Comparison of ENCODE assay signal across 16 mouse cellular contexts in the genomic region with DNA sequence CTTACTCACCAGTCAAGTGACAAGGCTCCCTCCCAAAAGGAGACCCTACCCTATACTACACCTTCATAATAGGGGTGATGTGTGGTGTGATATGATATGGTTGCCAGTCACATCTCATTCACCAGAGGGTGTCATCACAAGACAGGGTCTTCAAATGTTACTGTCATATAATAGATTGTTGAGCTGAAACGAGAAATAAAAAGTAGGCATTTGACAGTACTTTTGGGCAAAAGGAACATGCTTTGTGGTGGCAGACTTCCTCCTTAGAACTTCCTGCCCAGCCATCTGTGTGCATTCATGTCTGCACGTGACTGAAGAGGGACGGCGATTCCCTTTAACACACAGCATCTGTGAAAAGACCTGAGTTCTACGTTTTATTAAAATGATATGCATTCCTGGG. TPM values are rescaled to one million over a fixed set of nuclear protein-coding genes. Genes with fewer than 3 reads are reported as not detected.
DNase-seq lines count a peak whose midpoint lies in the region; ATAC-seq and TF ChIP-seq lines count a peak whose summit lies in the region.
"Had no signal": no experiment of that assay in that cellular context is flagged by ENCODE, and none has a peak within 500 bp of the region (broad histone marks: within the 10 kb centered on the region; RNA-seq: fewer than 3 reads in every experiment).

No protein-coding gene starts in this region.

- H3K4me2 ChIP-seq in heart, postnatal 0 days (ENCODE audit: low read depth, low read length) = no peak overlapping the region
- H3K4me2 ChIP-seq: limb, embryonic 15.5 days; neural tube, embryonic 12.5 days had no signal

- DNase-seq in heart, postnatal 0 days (ENCODE audit: low spot score) = no peak
- DNase-seq in heart, embryonic 10.5 days (ENCODE audit: low spot score) = no peak
- DNase-seq in CD4-positive helper T cell, adult 2 months (ENCODE audit: low read depth, low spot score) = peak; percentile 64
- no peak for DNase-seq in embryonic facial prominence, embryonic 10.5 days (ENCODE audit: low spot score)
- DNase-seq in adrenal gland, postnatal 25 days = no peak
- DNase-seq in cerebellum, adult 2 months = no peak
- DNase-seq: kidney, adult 18-20 months; layer of hippocampus, postnatal 36 days; right cerebral cortex, adult 18-20 months had no signal

- no peak for TF ChIP-seq EP300 in heart, postnatal 0 days (IDR thresholded peaks at IDR 0.05; ENCODE audit: low read depth)

- H3K9me3 ChIP-seq in heart, postnatal 0 days (replicated peaks; ENCODE audit: control insufficient read depth, low read length) = no peaks in the 10 kb centered on the region
- no peaks in the 10 kb centered on the region for H3K9me3 ChIP-seq in heart, embryonic 10.5 days
- peaks cover 3% of the 10 kb centered on the region; the same call in 1 of the 2 replicates for H3K9me3 ChIP-seq in embryonic facial prominence, embryonic 10.5 days
- H3K9me3 ChIP-seq: limb, embryonic 15.5 days; midbrain, embryonic 10.5 days; neural tube, embryonic 12.5 days had no signal

- H3K27me3 ChIP-seq in heart, postnatal 0 days (ENCODE audit: control insufficient read depth, insufficient read depth, low read length) = no peaks in the 10 kb centered on the region
- no peaks in the 10 kb centered on the region for H3K27me3 ChIP-seq in heart, embryonic 10.5 days (ENCODE audit: insufficient read depth, poor library complexity, severe bottlenecking)
- no peaks in the 10 kb centered on the region for H3K27me3 ChIP-seq in small intestine, adult 2 months (ENCODE audit: control insufficient read depth, insufficient read depth, low read length)
- no peaks in the 10 kb centered on the region for H3K27me3 ChIP-seq in embryonic facial prominence, embryonic 10.5 days (replicated peaks; ENCODE audit: low read depth, poor library complexity, severe bottlenecking)
- no peaks in the 10 kb centered on the region for H3K27me3 ChIP-seq in cerebellum, adult 2 months (ENCODE audit: control insufficient read depth, insufficient read depth, low read length)
- H3K27me3 ChIP-seq: limb, embryonic 15.5 days; neural tube, embryonic 12.5 days had no signal

- H3K36me3 ChIP-seq in heart, postnatal 0 days (replicated peaks; ENCODE audit: control insufficient read depth, insufficient read depth, low read length) = no peaks in the 10 kb centered on the region
- no peaks in the 10 kb centered on the region; the same call in 1 of the 2 replicates for H3K36me3 ChIP-seq in heart, embryonic 10.5 days
- H3K36me3 ChIP-seq in small intestine, adult 2 months (ENCODE audit: control insufficient read depth, insufficient read depth, low read length) = no peaks in the 10 kb centered on the region
- peaks cover 33% of the 10 kb centered on the region for H3K36me3 ChIP-seq in embryonic facial prominence, embryonic 10.5 days (replicated peaks)
- H3K36me3 ChIP-seq: limb, embryonic 15.5 days had no signal

- ATAC-seq in heart, postnatal 0 days (ENCODE audit: insufficient read depth, low read depth) = no peak
- peak; percentile 96 to 98 for ATAC-seq in hematopoietic stem cell, adult 5-6 weeks (replicated peaks in 1 of 2; ENCODE audit: insufficient read depth in 1 of 2, low FRiP score in 2 of 2, low TSS enrichment in 1 of 2, low read depth in 1 of 2, poor library complexity in 2 of 2, severe bottlenecking in 2 of 2)

- no peak for TF ChIP-seq POLR2A in small intestine, adult 2 months (IDR thresholded peaks at IDR 0.05; ENCODE audit: low read depth, low read length)
- TF ChIP-seq POLR2A in cerebellum, adult 2 months (IDR thresholded peaks at IDR 0.05; ENCODE audit: borderline replicate concordance, insufficient read depth, low read length) = no peak

- H3K27ac ChIP-seq in heart, postnatal 0 days (ENCODE audit: low read depth) = peak overlapping the region; percentile 38; the same call in 1 of the 2 replicates
- H3K27ac ChIP-seq in heart, embryonic 10.5 days = no peak overlapping the region
- peak overlapping the region; percentile 61 for H3K27ac ChIP-seq in small intestine, adult 2 months (ENCODE audit: insufficient read depth, low read depth, low read length)
- H3K27ac ChIP-seq in embryonic facial prominence, embryonic 10.5 days (replicated peaks) = no peak overlapping the region
- no peak overlapping the region for H3K27ac ChIP-seq in cerebellum, adult 2 months (ENCODE audit: insufficient read depth, low read length)
- H3K27ac ChIP-seq: limb, embryonic 15.5 days; midbrain, embryonic 10.5 days; neural tube, embryonic 12.5 days had no signal

- WGBS in heart, postnatal 0 days = 70% methylated on average over 5 of the region's 5 CpGs
- WGBS in heart, embryonic 10.5 days = 83% methylated on average over 5 of the region's 5 CpGs
- 82% methylated on average over 5 of the region's 5 CpGs for WGBS in small intestine, adult 2 months
- 87% methylated on average over 5 of the region's 5 CpGs for WGBS in embryonic facial prominence, embryonic 10.5 days
- 78% methylated on average over 5 of the region's 5 CpGs for WGBS in cerebellum, adult 2 months

- no peak for TF ChIP-seq CTCF in heart, postnatal 0 days (IDR thresholded peaks at IDR 0.05; ENCODE audit: low read depth)
- TF ChIP-seq CTCF in small intestine, adult 2 months (IDR thresholded peaks at IDR 0.05; ENCODE audit: extremely low read depth, insufficient read length, insufficient replicate concordance, low read depth, low read length) = no peak
- no peak for TF ChIP-seq CTCF in cerebellum, adult 2 months (IDR thresholded peaks at IDR 0.05; ENCODE audit: borderline replicate concordance, insufficient read depth, low read depth, low read length)

- no peak overlapping the region for H3K9ac ChIP-seq in heart, postnatal 0 days (replicated peaks; ENCODE audit: low read depth, low read length)
- H3K9ac ChIP-seq: limb, embryonic 15.5 days; neural tube, embryonic 12.5 days had no signal

- H3K4me3 ChIP-seq in heart, postnatal 0 days (ENCODE audit: low read depth, low read length) = no peak overlapping the region
- no peak overlapping the region for H3K4me3 ChIP-seq in heart, embryonic 10.5 days
- no peak overlapping the region for H3K4me3 ChIP-seq in small intestine, adult 2 months (ENCODE audit: low read depth, low read length)
- H3K4me3 ChIP-seq in embryonic facial prominence, embryonic 10.5 days = no peak overlapping the region
- H3K4me3 ChIP-seq in cerebellum, adult 2 months (replicated peaks; ENCODE audit: insufficient read depth, low read depth, low read length) = no peak overlapping the region
- H3K4me3 ChIP-seq: limb, embryonic 15.5 days; midbrain, embryonic 10.5 days; neural tube, embryonic 12.5 days had no signal

- no peaks in the 10 kb centered on the region for H3K4me1 ChIP-seq in heart, postnatal 0 days (ENCODE audit: control insufficient read depth, insufficient read depth)
- H3K4me1 ChIP-seq in heart, embryonic 10.5 days = no peaks in the 10 kb centered on the region
- no peaks in the 10 kb centered on the region; the same call in 1 of the 2 replicates for H3K4me1 ChIP-seq in small intestine, adult 2 months (ENCODE audit: control insufficient read depth, insufficient read depth, insufficient read length, low read length)
- H3K4me1 ChIP-seq in embryonic facial prominence, embryonic 10.5 days = no peaks in the 10 kb centered on the region
- H3K4me1 ChIP-seq in cerebellum, adult 2 months (ENCODE audit: control insufficient read depth, insufficient read depth, low read length) = no peaks in the 10 kb centered on the region
- H3K4me1 ChIP-seq: limb, embryonic 15.5 days; midbrain, embryonic 10.5 days; neural tube, embryonic 12.5 days had no signal

RNA-seq across cellular contexts. Expression of a gene that starts 56.0 kb away (rescaled TPM):
- total RNA-seq in heart, postnatal 0 days (2014; rRNA removed; ENCODE audit: low replicate concordance) = not detected in 2 replicates
- not detected in 2 replicates for polyA plus RNA-seq in heart, postnatal 0 days (2015; fragmentation: Nextera tagmentation; extraction: Ambion mirVana)
- not detected in 2 replicates for polyA plus RNA-seq in heart, embryonic 10.5 days (2016; fragmentation: Nextera tagmentation; extraction: Ambion mirVana)
- not detected in 2 replicates for total RNA-seq in hematopoietic stem cell, adult 5-6 weeks (2017)
- not detected in 2 replicates for polyA plus RNA-seq in small intestine, adult 2 months (2012; rRNA removed)
- 0.13 and 0.21 TPM in 2 replicates for polyA plus RNA-seq in embryonic facial prominence, embryonic 10.5 days (2016; fragmentation: Nextera tagmentation; extraction: Ambion mirVana)
- not detected in 2 replicates for total RNA-seq in adrenal gland, postnatal 25 days (2021)
- polyA plus RNA-seq in cerebellum, adult 2 months (2012; rRNA removed) = not detected in 2 replicates
- total RNA-seq: heart, postnatal 25 days; layer of hippocampus, postnatal 36 days had no signal
- polyA plus RNA-seq: cortical plate, adult 2 months; limb, embryonic 15.5 days had no signal

Comparison
In these comparisons a context has a peak if more than half of its experiments do, and no peak if none do; other contexts are left out.
1. H3K27ac ChIP-seq: peak in heart, postnatal 0 days (single experiment) and small intestine, adult 2 months (single experiment); none in heart, embryonic 10.5 days (single experiment), embryonic facial prominence, embryonic 10.5 days (single experiment) and cerebellum, adult 2 months (single experiment).